Mouse (Mus musculus) liver, postnatal 0 days (tissue): ENCODE results near the gene H2al1b.

ENCODE experiments used
- CTCF ChIP-seq: sonication (generic); IDR thresholded peaks from 2 replicates; pipeline ENCODE4 v1.5.1; 2016; ENCODE audit warnings: antibody characterized with exemption, low read depth
- EP300 ChIP-seq: IDR thresholded peaks from 2 replicates; pipeline ENCODE4 v1.6.1; 2016; ENCODE audit warnings: antibody characterized with exemption, low read depth, mild to moderate bottlenecking

DNA sequence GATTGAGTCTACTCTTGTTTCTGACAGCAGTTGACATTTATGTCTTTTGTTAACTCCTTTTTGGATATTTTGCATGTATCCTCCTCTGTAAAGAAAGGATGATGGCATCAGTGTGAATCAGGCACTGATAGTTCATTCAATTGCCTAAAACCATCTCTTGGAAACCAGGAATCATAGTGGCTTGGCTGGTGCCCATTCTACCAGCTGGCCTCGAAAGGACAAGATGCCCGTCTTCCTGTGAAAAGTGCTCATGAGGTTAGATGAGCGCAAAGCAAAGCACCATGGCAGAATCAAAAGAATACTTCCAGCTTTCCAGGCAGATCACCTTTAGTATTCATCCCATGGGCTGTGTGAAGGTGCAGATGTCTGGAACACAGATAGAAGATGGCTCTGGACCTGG lies 44.5 kb downstream of the H2al1b start:
- no peak for TF ChIP-seq CTCF
- no peak for TF ChIP-seq EP300
